Mouse (Mus musculus) NIH3T3 (cell line): ENCODE measurements at regions not wholly inside any gene's neighbourhood (a gene's known extent, or its start where the extent isn't known, plus 50 kb on each side); places are given as distances from the start of the nearest gene placed in this dataset.

Source experiments
- DNase-seq: peaks from one replicate; pipeline ENCODE4 v3.0.0-alpha.2; 2012; ENCODE audit warnings: low read depth

GRCm38 (mm10) chr17:84890871-84891599 is 65.5 kb upstream of the Ppm1b start:
- no peak for DNase-seq

GRCm38 (mm10) chr17:84893273-84894033 is 63.1 kb upstream of the Ppm1b start:
- DNase-seq = no peak

- DNase-seq = no peak
These were observed 61.0 kb upstream of the Ppm1b start for GRCm38 (mm10) chr17:84895526-84895925.

GRCm38 (mm10) chr17:84896572-84896971 is 60.0 kb upstream of the Ppm1b start:
- DNase-seq = no peak

GRCm38 (mm10) chr17:84898407-84898806 is 58.1 kb upstream of the Ppm1b start:
- DNase-seq = peak; percentile 27

GRCm38 (mm10) chr17:84903625-84904337 is 52.8 kb upstream of the Ppm1b start:
- no peak for DNase-seq
